Mouse (Mus musculus) ES-E14 (cell line): Measurements from ENCODE around the gene Inpp1.

ENCODE experiments used
- MAFK ChIP-seq: IDR thresholded peaks from 2 replicates; pipeline ENCODE4 v1.6.1; 2014; ENCODE audit warnings: mild to moderate bottlenecking, low read depth, low read length, inconsistent platforms; ENCODE audit not compliant: insufficient read depth
- ZC3H11A ChIP-seq: IDR thresholded peaks from 2 replicates; pipeline ENCODE4 v1.6.1; 2012; ENCODE audit warnings: low read depth, mild to moderate bottlenecking, inconsistent platforms, low read length, borderline replicate concordance

- no peak for TF ChIP-seq ZC3H11A
- no peak for TF ChIP-seq MAFK
These were observed 1.1 kb downstream of the Inpp1 start for GRCm38 (mm10) chr1:52816232-52816891.
